Mouse (Mus musculus) MEL-GATA-1-ER (cell line): ENCODE results near the gene Kcnh3.

ENCODE experiments used
- DNase-seq: peaks from one replicate; pipeline ENCODE4 v3.0.0-alpha.2; 2012; ENCODE audit warnings: low read depth; ENCODE audit errors: extremely low read depth

The Kcnh3 gene

GRCm38 (mm10) chr15:99224208-99224911, at the start of gene Kcnh3:
Gene Kcnh3 (plus strand): TSS chr15:99224861.
- DNase-seq: peak; percentile 67

GRCm38 (mm10) chr15:99179639-99180038, 45.0 kb upstream of the Kcnh3 start:
- DNase-seq: no peak

GRCm38 (mm10) chr15:99184217-99184914, 40.3 kb upstream of the Kcnh3 start:
- DNase-seq: no peak

- no peak for DNase-seq
Observed at GRCm38 (mm10) chr15:99194358-99194757, 30.3 kb upstream of the Kcnh3 start.

- DNase-seq: no peak
Observed at GRCm38 (mm10) chr15:99195043-99195442, 29.6 kb upstream of the Kcnh3 start.

- DNase-seq: no peak
Observed at GRCm38 (mm10) chr15:99198761-99199160, 25.9 kb upstream of the Kcnh3 start.

GRCm38 (mm10) chr15:99205959-99206358, 18.7 kb upstream of the Kcnh3 start:
- no peak for DNase-seq

- DNase-seq: no peak
Observed at GRCm38 (mm10) chr15:99213183-99213582, 11.5 kb upstream of the Kcnh3 start.

GRCm38 (mm10) chr15:99214941-99215340, 9.7 kb upstream of the Kcnh3 start:
- peak; percentile 61 for DNase-seq

GRCm38 (mm10) chr15:99215741-99216463, 8.8 kb upstream of the Kcnh3 start:
- no peak for DNase-seq

- no peak for DNase-seq
Observed at GRCm38 (mm10) chr15:99217630-99218029, 7.0 kb upstream of the Kcnh3 start.

GRCm38 (mm10) chr15:99221315-99221952, 3.2 kb upstream of the Kcnh3 start:
- DNase-seq: no peak

- DNase-seq: no peak
Observed at GRCm38 (mm10) chr15:99222794-99223584, 1.7 kb upstream of the Kcnh3 start.

GRCm38 (mm10) chr15:99223585-99224207, 965 bp upstream of the Kcnh3 start:
- peak; percentile 62 for DNase-seq

- DNase-seq: no peak
Observed at GRCm38 (mm10) chr15:99225081-99225810, 585 bp downstream of the Kcnh3 start.

- DNase-seq: no peak
Observed at GRCm38 (mm10) chr15:99226090-99226489, 1.4 kb downstream of the Kcnh3 start.

- no peak for DNase-seq
Observed at GRCm38 (mm10) chr15:99231998-99232397, 7.3 kb downstream of the Kcnh3 start.

- no peak for DNase-seq
Observed at GRCm38 (mm10) chr15:99233719-99234118, 9.1 kb downstream of the Kcnh3 start.

- no peak for DNase-seq
Observed at GRCm38 (mm10) chr15:99234326-99235010, 9.8 kb downstream of the Kcnh3 start.
